Mouse (Mus musculus) neutrophil, adult 5-6 weeks (primary cell): ENCODE results near the gene Cnih1. TPM values are rescaled to one million over a fixed set of nuclear protein-coding genes. Genes with fewer than 3 reads are reported as not detected.
"Not testable (repeated sequence)": the region's sequence is repeated elsewhere in the genome, so short reads cannot be mapped to it uniquely, and the experiment has no call there.

Experiments
- ATAC-seq: fragments of 151-379, 151-347 bp; 2 replicates; pipeline ENCODE4 v1.8.0; 2017; ENCODE audit warnings: mild to moderate bottlenecking, moderate TSS enrichment; ENCODE audit not compliant: insufficient number of reproducible peaks, poor library complexity, low FRiP score, severe bottlenecking; ENCODE audit errors: extremely low read depth
- total RNA-seq: library from RNA; stranded (forward); fragments of 200-1000 nt; gene quantifications from 2 replicates; pipeline ENCODE4 v1.2.3, GENCODE M21; 2017

Cnih1 gene
- total RNA-seq = 18.7 TPM in 2 replicates

DNA sequence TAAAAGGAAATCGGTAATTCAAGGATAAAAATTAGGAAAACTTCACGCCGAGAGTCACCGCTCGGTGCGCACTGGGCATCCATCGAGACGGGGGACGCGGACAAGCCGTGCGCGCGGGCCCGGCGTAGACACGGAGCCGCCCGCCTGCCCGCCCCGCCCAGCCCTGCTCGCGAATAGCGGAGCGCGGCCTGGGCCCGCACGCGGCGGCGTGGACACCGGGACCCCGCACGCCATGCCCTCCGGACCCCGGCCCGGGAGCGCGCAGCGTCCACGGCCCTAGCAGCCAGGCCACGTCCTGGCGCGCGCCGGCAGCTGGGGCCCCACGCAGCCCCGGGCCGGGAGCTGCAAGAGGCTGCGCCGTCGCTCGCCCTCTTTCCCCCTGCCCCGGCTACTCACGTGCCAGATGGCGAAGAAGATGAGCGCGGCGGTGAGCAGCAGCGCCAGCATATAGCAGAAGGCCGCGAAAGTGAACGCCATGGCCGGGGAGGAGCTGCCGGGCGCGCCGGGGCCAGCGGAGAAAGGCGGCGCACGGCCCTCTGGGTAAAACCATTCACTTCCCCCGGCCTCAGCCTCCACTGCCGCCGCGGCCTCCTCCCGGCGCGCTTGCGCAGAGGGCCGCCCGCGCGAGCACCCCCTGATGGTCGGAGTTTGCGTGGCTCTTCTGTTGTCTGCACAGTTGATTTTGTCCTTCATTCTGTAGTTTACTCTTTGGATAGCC lies at the start of gene Cnih1:
Gene Cnih1, minus strand, starts transcription at position 625 of the 718 bp plus-strand sequence.
- peak; percentile 90 for ATAC-seq

DNA sequence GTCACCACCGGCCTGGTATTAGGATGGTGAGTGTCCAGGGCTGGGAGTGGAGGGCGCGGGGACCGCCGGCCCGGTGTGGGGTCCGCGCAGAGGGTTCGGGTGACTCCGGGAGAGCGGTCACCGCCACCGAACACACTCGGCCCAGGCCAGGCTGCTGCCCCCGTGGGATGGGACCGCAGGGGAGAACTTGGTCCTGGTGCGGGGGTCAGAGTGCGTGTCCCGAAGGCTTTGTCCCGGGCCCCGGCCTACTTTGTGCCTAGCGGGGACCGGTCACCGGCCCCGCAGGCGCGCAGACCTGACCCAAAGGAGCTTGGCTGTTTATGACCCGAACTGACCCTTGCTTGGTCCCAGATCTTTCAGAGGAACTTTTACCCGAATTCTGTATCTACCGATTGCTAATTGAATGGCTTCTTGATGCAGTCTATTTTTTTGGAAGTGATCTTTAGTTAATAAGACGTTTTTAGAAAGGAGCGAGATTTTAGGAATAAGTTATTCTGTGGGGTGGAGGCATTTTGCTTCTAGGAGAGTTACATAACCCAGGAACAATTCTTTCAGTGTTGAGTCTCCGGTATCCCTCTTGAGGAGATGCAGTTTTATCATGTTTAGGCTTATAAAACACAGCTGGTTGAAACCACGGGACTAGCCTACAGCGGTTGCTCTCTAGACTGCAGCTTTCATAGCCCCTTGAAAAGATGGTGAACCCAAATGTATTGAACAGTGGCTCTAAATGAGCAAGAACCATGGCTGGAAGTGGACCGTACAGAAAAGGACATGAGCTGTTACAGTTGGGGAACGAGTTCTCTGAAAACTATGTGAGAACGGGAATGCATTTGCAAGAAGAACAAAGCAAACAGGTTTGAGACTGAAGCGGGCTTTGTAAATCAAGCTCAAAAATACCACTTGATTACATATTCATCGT lies 44.4 kb upstream of the Cnih1 start:
- no peak for ATAC-seq

DNA sequence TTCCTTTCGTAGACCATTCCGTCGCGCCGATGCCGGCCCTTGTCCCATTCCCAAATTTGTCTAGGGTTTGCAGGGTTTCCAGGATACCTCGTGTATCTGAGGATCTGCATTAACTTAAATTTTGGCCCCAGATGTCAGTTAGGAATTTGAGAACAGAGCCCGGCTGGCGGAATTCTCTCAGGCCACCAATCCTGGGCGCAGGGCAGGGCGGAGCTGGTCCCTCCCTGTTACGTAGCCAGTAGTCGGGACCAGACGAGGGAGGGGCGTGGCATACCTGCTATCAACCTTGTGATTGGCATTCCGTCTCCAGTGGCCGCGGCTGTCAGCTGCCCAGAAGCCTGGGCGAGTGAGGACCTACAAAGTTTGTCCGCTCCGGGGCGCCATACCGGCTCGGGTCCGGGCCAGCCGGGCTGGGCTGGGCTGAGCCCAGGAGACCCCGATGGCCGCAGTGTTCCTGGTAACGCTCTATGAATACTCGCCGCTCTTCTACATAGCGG lies 43.7 kb upstream of the Cnih1 start, which contains the start of gene Cgrrf1:
Gene Cgrrf1, plus strand, starts transcription at position 289 of the 497 bp plus-strand sequence.
- ATAC-seq = peak; percentile 100

DNA sequence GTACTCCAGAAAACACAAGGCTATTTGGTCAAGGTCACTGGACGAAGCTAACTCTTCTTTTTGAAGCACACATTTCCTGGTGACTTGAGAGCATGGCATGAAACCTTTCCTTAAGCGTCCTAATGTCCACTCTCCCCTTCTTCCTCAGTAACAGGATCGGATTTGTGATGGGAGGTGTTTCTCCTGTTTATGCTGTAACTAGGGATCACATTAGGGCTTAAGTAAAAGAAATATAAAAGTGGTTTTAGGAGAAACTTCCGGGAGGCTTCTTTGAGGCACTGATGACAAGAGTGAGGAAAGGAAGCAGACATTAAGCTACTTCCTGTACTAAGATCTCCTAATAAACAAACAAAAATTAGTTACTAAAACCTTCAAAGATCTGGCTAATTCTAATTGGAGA lies 43.1 kb upstream of the Cnih1 start:
- no peak for ATAC-seq

DNA sequence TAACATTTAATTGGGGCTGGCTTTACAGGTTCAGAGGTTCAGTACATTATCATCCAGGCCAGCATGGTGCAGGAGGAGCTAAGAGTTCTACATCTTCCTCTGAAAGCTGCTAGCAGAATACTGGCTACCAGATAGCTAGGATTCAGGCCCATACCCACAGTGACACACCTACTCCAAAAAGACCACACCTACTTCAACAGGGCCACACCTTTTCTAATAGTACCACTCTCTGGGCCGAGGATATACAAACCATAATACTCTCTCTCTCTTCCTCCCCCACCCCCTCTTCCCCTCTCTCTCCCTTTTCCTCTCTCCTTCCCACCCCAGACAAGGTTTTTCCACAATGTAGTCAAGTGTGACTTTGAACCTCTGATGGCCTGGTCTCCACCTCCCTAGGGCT lies 39.2 kb upstream of the Cnih1 start:
- ATAC-seq = no peak

DNA sequence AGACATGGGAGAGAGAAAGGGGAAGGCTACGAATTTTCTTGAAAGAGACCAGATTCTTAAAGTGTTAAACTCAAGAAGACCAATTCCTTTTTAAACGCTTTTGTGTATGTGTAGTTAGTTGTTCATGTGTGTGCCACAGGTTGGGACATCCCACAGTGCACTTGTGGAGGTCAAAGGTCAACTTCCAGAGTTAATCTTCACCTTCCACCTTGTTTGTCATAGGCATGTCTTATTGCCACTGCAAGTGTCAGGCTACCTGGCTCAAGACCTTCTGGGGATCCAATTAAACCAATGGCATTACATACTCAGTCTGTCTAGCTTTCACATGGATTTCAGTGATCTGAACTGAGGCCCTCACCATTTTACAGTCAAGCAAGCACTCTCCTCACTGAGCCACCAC lies 35.8 kb upstream of the Cnih1 start:
- ATAC-seq = no peak

DNA sequence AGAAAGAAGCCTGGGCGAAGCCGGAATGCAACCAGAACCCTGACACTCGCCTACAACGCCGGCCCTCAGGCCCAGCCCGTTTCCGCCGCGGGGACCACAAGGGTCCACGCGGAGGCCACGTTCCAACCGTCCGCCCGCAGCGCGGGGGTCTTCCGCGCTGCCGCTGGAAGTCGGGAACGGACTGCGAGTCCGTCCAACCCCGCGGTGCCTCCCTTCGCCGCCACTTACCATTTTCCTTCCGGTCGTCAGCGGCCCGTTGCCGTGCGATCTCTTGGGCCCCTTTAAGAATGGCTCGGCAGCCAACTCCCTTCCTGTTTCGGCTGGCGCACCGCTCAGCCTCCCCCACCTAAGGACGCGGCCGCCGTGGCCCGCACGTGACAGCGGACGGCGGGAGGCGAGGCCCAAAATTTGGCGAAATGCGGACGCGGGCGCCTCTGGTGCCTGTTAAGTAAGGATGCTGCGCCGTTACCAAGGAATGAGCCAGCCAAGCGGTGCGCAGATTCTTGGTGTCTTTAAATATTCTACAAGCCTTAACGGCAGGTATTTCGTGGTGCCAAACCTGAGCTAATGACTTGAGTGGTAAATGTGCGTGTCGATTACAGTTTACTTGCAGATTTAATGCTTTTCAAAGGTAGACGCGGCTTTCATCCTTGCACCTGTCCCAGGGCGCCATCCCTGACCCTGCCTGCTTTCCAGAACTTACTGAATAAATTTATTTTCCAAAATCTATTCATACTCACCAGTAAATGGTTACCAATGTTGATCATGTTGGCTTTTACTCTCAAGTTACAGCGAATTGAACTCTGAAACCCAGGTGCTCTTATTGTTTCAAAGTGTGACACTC lies 33.9 kb upstream of the Cnih1 start, which contains the start of gene Gmfb:
Gene Gmfb, minus strand, starts transcription at position 370 of the 844 bp plus-strand sequence.
- peak; percentile 92 for ATAC-seq

DNA sequence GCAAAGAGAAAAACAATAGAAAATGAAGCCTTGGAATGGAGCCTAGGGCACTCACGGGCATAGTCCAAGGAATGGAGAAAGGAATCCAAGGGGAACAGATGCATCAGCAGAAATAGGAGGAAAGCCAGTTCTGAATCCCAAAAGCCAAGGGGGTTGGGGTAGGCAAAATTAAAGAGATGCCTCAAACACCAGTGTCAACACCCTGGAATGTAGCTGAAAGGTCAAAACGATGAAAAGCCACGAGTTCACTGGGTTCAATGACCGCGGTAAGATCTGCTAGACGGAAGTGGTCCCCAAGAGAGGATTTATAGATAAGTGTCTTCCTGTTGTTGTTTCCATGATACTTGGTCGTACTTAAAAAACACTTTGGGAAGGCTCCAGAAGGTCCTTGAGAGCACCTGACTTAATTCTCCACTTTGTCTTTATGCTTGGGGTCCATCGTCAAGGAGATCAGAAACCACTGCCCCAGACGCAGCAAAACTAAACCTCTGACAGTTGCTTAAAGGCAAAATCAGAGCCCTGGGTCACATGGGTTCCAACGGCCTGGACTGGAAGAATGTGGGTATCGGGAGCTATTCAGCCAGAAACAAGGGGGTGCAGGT lies 33.2 kb upstream of the Cnih1 start:
- ATAC-seq = peak; percentile 5; the same call in 1 of the 2 replicates

DNA sequence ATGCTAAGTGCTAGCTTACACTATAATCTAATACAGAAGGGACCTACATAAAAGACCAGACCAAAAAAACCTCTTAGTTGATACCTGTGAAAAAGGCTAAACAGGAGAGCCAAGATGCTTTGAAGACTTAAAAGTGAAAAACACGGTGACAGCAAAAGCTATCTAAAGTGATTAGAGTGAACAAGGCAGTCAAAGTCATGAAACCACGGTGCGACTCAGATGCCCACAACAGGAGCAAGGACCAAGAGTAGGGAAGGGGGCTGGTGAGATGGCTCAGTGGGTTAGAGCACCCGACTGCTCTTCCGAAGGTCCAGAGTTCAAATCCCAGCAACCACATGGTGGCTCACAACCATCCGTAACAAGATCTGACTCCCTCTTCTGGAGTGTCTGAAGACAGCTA lies 31.8 kb upstream of the Cnih1 start:
- not testable (repeated sequence) for ATAC-seq

DNA sequence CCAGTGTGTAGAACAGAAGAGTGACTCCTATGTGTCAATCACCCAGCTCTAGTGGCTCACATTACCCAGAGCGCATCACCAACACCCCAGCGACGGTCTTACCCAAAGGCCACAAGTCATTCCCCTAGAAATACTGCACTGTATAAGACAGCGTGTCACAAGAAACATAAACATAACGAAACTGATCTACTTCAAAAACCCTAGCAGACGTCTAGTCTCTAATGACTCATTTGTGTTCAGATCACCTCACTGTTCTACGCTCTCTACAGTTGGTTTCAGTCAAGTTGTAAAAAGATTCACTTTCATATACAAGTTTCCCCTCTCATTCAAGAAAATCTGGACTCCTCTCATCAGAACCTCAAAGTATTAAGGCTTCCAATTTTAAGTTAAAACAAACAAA lies 30.5 kb upstream of the Cnih1 start:
- no peak for ATAC-seq

DNA sequence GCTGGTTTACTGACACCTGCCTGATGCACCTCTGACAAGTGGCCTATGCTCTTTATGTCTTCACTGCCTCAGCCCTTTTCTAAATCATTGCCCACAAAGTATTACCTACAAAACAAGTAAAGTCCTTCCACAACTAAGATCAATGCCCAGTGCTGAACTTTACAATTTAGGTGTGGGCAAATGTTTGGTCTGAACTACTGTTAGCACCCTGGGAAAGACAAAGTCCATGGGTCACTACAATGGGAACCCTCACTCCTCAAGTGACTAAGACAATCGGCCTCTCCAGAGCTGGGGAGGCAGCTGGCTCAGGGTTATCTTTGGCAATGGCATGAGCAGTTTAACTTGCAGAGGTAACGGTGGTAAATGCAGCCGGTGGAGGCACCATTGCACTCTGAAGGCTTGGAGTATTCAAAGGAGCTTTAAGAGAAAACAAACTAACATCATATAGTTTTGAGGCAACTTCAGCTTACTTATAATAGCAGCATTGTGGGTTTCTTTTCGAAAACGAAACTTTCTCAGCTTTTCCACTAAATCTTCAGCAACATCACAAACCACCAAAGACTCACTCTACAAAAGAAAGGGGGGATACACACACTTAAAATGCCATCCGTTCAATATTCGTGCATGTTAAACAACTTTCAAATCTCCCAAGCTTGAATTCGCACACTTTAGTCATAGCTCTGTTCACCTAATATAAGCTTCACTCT lies 28.9 kb upstream of the Cnih1 start:
- no peak for ATAC-seq

DNA sequence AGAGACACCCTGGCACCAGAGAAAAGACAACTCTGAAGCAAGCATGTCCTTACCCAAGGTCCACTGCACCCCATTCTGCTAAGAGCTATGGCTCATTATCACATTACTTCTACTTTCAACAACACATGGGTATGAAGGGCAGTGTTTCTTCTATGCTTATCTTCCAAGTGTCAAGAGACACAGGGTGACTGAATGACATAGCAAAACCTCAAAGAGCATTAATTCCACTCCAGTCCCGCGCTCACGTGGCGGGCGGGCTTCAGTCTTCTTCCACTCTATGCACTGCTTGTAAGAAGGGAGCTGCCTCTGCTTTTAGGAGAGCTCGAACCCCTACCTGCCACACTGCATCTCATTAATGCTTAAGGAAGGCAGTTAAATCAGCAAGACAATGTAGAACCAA lies 27.4 kb upstream of the Cnih1 start:
- no peak for ATAC-seq

DNA sequence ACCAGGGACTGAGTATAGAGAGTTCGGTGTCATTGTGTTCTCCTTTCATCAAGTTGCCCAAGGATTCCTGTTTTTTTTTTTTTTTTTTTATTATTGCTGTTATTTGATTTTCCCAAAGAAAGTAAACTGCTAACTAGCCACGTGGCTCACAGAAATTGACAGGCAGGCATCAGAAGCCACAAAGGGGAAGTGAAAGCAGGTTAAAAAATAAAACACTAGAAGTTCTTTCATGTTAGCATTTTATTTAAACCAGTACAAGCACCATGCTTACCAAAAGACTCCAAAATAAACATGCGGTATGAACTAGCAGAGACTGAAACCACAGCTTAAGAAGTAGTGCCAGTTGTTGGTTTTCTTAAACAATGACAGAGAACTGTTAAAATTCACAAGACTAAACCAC lies 19.7 kb upstream of the Cnih1 start:
- peak; percentile 48 for ATAC-seq

DNA sequence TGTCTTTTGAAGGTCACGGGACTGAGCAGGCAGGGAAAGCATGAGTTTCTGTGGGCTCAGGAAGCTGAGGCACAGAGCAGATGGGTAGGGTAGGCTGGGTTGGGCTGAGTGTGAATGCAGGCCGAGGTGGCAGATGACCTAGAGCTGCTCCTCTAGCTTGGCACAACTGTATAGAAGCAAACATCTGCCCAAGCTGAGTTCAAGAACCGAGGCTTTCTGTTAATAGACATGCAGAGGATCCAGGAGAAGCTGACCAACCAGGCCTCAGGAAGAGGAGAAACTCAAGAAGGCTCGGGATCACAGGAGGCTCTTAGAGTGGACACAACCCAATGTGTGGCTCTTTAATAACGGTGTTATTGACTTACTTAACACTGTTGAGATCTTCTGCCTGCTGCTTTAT lies 18.0 kb upstream of the Cnih1 start:
- no peak for ATAC-seq

DNA sequence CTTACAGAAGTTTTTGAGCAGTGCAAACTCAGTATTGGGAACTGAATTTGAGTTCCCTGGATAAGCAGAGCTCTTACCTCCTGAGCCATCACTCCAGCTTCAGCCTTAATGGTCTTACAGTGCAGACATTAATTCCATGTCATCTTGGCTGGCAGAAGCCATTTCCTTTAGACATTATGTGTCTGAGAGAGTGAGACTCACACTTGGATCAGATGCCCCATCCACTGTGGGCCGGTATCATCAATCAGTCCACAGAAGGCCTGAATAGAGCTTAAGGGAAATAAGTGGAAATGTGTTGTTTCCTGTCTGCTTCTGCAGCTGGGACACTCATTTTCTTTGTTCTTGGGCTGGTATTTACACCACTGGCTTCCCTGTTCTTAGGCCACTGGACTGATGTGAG lies 15.6 kb upstream of the Cnih1 start:
- no peak for ATAC-seq

DNA sequence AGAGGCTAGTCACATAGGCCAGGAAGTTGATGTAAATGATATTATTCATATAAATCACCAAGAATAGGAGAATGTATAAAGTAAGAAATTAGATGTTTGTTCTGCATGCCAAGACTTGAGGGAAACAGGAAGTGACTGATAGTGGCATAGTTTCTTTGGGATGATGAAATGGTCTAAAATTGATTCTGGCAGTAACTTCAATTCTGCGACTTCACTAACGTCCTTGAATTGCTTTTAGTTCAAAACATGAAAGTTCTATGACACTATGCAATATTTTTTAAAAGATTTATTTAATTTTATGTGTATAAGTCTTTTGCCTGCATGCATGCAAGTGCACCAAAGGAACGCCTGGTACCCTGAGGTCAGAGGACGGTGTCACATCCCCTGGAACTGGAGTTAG lies 15.0 kb upstream of the Cnih1 start:
- no peak for ATAC-seq

DNA sequence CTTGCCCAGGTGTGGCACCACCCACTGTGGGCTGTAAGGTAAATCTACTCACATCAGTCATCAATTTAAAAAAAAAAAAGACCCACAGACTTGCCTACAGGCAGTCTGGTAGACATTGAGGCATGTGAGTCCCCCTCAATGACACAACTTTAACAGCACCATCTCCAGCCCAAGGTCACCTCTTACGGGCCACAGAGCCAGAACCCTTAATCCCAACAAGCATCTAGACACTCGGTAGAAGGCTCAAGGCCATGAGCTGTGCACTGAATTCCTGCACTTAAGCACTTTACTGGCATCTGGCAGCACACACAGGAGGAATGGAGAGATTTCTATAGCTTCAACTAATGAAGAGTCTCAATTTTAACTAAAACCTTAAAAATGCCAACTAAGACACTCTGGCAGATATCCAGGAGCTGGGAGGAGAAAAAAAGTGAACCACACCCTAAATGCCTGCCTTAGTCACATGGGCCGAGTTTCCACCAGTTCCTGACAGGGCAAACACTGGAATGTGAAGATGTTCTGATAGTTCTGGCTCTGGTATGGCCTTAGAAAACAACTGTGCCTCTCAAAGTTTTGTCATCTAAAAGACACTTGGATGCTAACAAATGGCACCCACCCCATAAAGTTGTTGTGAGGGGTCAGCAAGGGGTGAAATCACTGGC lies 12.6 kb upstream of the Cnih1 start:
- no peak for ATAC-seq

DNA sequence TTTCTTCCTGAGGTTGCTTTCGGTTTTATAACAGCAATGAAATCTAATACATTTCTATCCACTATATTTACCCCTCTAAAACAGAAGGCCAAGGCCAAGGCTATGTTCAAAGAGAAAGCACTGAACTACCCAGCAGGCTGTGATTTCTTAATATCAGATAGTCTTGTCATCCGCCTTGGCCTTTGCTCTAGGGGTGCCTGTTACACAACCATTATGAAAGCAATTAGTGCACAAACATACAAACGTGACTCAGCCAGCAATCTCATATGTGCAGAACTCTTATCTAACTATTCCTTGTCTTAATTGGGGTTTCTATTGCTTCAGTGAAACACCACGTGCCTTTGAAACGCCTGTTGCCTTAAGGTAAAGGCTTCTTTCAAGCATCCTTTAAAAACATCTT lies 5.9 kb upstream of the Cnih1 start:
- no peak for ATAC-seq
